Mouse (Mus musculus): Measurements from ENCODE around the gene Serpinb6a. TPM values are rescaled to one million over a fixed set of nuclear protein-coding genes. Genes with fewer than 3 reads are reported as not detected.
"Not testable (repeated sequence)": the region's sequence is repeated elsewhere in the genome, so short reads cannot be mapped to it uniquely, and the experiment has no call there.

Serpinb6a gene
- polyA plus RNA-seq, 1 experiment from 2014 or later = 36.5 TPM

DNA sequence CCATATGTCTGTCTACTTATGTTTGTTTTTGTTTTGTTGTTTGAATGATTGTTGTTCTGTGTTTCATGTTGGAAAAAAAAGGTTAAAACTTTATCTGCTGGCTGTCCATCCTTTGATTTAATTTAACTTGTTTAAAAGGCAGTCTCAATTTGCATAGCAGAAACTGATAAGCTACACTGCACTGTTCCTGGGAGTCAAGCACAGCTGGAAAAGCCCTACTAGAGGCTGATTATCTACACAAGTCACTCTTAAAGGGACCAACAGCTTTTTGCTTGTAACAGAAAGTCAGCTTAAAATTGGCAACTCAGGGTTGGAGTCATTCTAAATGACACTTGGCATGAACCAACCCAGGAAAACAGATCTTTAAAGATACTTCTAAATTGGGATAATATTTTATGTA is 65.0 kb downstream of the Serpinb6a start:
- not testable (repeated sequence) for H3K4me2 ChIP-seq (replicated peaks); H3K4me3 ChIP-seq; H3K36me3 ChIP-seq; H3K9me3 ChIP-seq; H3K9ac ChIP-seq (replicated peaks); ATAC-seq (replicated peaks); H3K27me3 ChIP-seq; H3K27ac ChIP-seq (replicated peaks)
- peaks cover 10% of the 10 kb centered on the region for H3K4me1 ChIP-seq

DNA sequence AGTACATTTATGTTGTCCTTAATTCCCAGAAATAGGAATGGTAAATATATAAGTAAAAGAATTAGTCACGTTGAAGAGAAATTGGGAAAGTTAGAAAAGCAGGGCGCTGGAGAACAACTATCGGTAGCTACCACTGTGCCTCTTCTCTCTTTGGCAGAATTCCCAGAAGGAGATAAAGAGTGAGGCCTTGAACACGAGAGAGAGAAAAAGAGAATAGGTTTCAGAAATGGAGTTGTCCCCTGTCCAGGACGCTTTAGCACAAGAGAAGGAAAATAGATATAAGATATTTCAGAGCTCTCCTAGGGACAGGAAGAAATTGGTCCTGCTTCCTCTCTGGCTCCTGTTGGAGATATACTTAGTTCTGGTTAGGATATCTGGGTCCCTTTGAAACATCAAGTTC is 65.4 kb downstream of the Serpinb6a start:
- no peak overlapping the region for H3K9ac ChIP-seq (replicated peaks)
- H3K27ac ChIP-seq (replicated peaks) = no peak overlapping the region
- H3K9me3 ChIP-seq = no peaks in the 10 kb centered on the region
- WGBS = 43% methylated on average over 5 of the region's 5 CpGs
- peaks cover 10% of the 10 kb centered on the region for H3K4me1 ChIP-seq
- H3K36me3 ChIP-seq = no peaks in the 10 kb centered on the region
- ATAC-seq (replicated peaks) = no peak
- no peak overlapping the region for H3K4me2 ChIP-seq (replicated peaks)
- H3K4me3 ChIP-seq = no peak overlapping the region
- H3K27me3 ChIP-seq = no peaks in the 10 kb centered on the region

DNA sequence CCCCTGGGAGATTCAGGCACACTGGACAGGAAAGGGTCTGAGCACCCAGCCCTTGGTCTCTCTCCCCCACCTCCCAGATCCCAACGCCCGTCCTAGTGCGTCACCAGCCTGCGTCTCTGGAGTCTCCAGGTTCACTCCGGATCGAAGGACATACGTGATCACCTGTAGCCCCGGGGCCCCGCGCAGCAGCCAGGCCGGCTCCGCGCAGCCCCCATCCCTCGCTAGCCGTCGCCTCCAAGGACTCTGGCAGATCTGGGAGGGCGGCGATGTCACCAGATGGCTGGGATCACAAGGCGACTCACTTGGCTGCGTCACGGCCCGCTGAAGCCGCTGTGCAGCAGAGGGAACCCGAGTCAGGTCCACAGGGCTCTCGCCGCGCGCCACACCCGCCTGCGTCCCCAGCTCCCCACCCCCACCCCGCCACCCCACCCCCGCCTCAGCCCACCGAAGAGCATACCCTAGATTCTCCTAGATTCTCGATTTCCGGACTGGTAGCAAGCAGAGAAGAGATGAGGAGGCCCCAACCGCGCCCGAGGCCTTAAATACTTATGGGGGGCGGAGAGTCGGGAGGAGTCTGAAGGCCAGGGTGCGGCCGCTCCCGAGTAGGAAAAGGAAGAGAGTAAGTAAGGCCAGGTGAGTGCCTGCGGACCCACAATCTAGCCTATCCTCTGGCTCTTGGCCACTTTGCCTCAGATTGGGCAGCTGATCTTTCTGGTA is 67.0 kb downstream of the Serpinb6a start:
- 2% methylated on average over 44 of the region's 44 CpGs for WGBS
- peaks cover 10% of the 10 kb centered on the region for H3K4me1 ChIP-seq
- no peaks in the 10 kb centered on the region for H3K27me3 ChIP-seq
- no peaks in the 10 kb centered on the region for H3K36me3 ChIP-seq
- H3K9me3 ChIP-seq = no peaks in the 10 kb centered on the region
- H3K4me3 ChIP-seq = peak overlapping the region; percentile 51
- peak overlapping the region; percentile 57 for H3K9ac ChIP-seq (replicated peaks)
- no peak overlapping the region for H3K27ac ChIP-seq (replicated peaks)
- peak overlapping the region; percentile 91 for H3K4me2 ChIP-seq (replicated peaks)
- peak; percentile 90 for ATAC-seq (replicated peaks)

DNA sequence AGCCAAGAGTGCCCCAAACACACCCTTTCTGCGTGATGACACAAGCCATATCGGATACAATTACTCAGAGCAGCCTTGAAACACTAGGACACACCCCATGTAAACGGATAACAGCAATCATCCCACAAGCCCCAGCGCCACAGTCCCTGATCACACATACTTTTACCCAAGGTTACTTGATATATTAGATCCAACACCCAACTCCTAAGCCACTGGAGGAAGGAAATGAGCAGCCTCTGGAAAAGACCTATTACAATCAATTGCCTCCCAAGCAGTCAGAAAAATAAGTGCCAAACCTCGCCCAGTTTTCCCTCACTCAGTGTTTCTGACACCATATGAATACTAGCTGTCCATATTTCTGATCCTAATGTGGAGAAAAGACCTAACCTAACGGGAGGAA is 67.9 kb downstream of the Serpinb6a start:
- Histone ChIP-seq H3K4me1 (peaks cover 10% of the 10 kb centered on the region), H3K36me3 (no peaks in the 10 kb centered on the region), H3K27me3 (no peaks in the 10 kb centered on the region), H3K9me3 (no peaks in the 10 kb centered on the region), H3K27ac (replicated peaks) (no peak overlapping the region), H3K4me3 (no peak overlapping the region; the same call in 1 of the 2 replicates), H3K9ac (replicated peaks) (no peak overlapping the region), H3K4me2 (replicated peaks) (0 out of 2 replicates have a peak overlapping the region, but pooled peaks have one; percentile 91)
- ATAC-seq (replicated peaks) = no peak
- WGBS = 81% methylated on average over 6 of the region's 6 CpGs

DNA sequence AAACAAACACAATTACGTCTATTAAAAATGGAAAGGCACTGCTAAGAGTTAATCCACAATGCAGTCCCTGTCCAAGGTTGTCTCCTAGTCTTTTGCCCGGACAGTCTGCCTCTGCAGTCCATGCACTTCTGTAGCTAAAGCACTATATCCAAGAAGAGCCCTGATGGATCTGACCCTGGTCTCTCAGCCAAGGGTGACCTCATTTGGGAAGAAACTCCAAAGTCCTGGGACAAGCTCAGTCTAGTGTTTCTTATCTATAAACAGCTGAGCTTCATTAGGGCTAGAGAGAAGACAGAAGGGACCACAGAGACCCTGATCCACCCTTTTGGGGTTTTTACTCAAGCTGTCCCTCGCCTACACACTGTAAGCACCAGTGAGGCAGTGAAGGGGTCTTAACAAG is 71.7 kb downstream of the Serpinb6a start:
- no peak for ATAC-seq (replicated peaks)
- Histone ChIP-seq H3K4me3 (no peak overlapping the region), H3K27me3 (no peaks in the 10 kb centered on the region), H3K9ac (replicated peaks) (no peak overlapping the region), H3K4me1 (peaks cover 6% of the 10 kb centered on the region), H3K9me3 (no peaks in the 10 kb centered on the region), H3K36me3 (no peaks in the 10 kb centered on the region), H3K4me2 (replicated peaks) (no peak overlapping the region), H3K27ac (replicated peaks) (no peak overlapping the region)
- 80% methylated on average over 3 of the region's 3 CpGs for WGBS

DNA sequence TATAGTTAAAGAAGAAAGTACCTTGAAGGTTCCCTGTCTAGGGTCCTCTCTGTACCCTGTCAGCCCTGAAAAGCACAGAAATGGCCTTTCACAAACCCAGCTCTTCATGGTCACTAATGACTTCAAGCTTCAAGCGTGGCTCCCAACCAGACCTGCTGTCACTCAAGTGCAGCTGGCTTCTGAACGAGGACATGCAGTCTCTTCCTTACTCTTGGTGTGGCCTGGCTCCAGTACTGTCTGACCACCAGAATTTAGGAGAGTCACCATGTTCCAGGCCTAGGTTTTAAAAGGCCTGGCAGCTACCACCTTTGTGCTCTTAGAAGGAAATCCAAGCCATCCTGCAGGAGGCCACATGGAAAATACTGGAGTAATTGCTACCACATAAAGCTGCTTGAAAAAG is 72.3 kb downstream of the Serpinb6a start:
- Histone ChIP-seq H3K4me2 (replicated peaks) (no peak overlapping the region), H3K4me1 (peaks cover 3% of the 10 kb centered on the region), H3K27me3 (no peaks in the 10 kb centered on the region), H3K36me3 (no peaks in the 10 kb centered on the region), H3K9me3 (no peaks in the 10 kb centered on the region), H3K4me3 (no peak overlapping the region), H3K27ac (replicated peaks) (no peak overlapping the region), H3K9ac (replicated peaks) (no peak overlapping the region)
- ATAC-seq (replicated peaks) = no peak
- 89% methylated on average over 2 of the region's 2 CpGs for WGBS

DNA sequence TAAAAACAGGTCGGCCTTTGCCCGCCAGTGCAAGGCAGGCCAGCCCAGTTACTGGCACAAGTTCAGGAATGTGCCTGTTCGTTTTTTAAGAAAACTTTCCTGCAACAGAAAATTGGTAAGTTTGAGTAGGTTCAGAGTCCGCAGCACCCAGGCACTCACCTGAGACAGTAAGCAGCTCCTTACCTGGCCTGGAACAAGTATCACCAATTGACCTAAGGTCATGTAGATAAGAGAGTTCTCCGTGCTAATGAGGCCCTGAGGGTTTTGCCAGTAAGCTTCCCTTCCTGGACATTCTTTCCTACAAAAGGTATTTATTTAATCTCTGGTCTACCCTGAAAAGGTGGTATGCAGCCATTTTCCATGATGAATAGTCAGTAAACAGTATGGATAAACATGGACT is 80.9 kb downstream of the Serpinb6a start:
- Histone ChIP-seq H3K27me3 (no peaks in the 10 kb centered on the region), H3K27ac (replicated peaks) (no peak overlapping the region), H3K4me1 (no peaks in the 10 kb centered on the region), H3K4me3 (no peak overlapping the region), H3K36me3 (peaks cover 14% of the 10 kb centered on the region), H3K4me2 (replicated peaks) (no peak overlapping the region), H3K9ac (replicated peaks) (no peak overlapping the region), H3K9me3 (no peaks in the 10 kb centered on the region)
- ATAC-seq (replicated peaks) = no peak
- 86% methylated on average over 5 of the region's 5 CpGs for WGBS

DNA sequence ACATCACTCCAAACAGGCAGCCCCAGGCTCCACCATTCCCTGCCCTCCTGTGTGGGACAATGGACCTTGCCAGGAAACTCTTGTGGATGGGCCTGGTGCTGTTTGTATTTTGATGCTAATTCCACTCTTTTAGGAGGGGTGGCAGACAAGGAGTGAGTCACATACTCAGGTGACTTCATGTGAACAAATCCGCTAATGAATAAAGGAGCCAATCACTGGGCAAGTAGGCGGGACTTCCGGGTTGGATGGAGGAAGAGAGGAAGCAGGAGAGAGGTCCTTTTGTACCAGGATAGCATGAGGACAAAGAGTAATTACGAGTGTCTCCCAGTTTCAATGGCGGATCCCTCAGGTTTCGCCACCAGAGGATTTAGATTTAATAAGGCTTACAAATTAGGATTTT is 81.6 kb downstream of the Serpinb6a start:
- peaks cover 14% of the 10 kb centered on the region for H3K36me3 ChIP-seq

DNA sequence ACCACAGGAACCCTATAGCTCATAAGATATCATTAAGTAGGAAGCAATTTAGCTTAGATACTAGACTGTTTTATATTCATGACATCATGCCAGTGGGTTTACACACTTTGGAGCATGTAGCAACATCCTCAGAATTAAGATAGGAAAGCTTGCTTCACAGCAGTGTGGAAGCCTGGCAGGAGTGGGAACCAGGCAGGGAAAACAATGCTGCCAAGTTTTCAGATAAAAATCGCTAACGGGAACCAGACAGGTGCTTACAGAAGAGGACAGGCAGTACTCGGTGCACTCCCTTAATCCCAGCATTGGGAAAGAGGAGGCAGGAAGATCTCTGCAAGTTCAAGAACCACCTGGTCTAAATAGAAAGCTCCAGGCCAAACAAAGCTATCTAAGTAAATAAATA is 95.8 kb downstream of the Serpinb6a start:
- H3K27ac ChIP-seq (replicated peaks) = no peak overlapping the region
- no peaks in the 10 kb centered on the region for H3K9me3 ChIP-seq
- 68% methylated on average over 3 of the region's 3 CpGs for WGBS
- H3K4me1 ChIP-seq = no peaks in the 10 kb centered on the region
- ATAC-seq (replicated peaks) = no peak
- H3K27me3 ChIP-seq = no peaks in the 10 kb centered on the region
- H3K36me3 ChIP-seq = no peaks in the 10 kb centered on the region
- H3K9ac ChIP-seq (replicated peaks) = no peak overlapping the region
- no peak overlapping the region for H3K4me2 ChIP-seq (replicated peaks)
- H3K4me3 ChIP-seq = no peak overlapping the region

More for the DNA sequence above, 81.6 kb downstream of the Serpinb6a start:
- WGBS = 88% methylated on average over 6 of the region's 6 CpGs
- no peak overlapping the region for H3K9ac ChIP-seq (replicated peaks)
- H3K27me3 ChIP-seq = no peaks in the 10 kb centered on the region
- H3K9me3 ChIP-seq = no peaks in the 10 kb centered on the region
- ATAC-seq (replicated peaks) = no peak
- H3K4me2 ChIP-seq (replicated peaks) = no peak overlapping the region
- no peak overlapping the region for H3K27ac ChIP-seq (replicated peaks)
- no peaks in the 10 kb centered on the region for H3K4me1 ChIP-seq
- no peak overlapping the region for H3K4me3 ChIP-seq

DNA sequence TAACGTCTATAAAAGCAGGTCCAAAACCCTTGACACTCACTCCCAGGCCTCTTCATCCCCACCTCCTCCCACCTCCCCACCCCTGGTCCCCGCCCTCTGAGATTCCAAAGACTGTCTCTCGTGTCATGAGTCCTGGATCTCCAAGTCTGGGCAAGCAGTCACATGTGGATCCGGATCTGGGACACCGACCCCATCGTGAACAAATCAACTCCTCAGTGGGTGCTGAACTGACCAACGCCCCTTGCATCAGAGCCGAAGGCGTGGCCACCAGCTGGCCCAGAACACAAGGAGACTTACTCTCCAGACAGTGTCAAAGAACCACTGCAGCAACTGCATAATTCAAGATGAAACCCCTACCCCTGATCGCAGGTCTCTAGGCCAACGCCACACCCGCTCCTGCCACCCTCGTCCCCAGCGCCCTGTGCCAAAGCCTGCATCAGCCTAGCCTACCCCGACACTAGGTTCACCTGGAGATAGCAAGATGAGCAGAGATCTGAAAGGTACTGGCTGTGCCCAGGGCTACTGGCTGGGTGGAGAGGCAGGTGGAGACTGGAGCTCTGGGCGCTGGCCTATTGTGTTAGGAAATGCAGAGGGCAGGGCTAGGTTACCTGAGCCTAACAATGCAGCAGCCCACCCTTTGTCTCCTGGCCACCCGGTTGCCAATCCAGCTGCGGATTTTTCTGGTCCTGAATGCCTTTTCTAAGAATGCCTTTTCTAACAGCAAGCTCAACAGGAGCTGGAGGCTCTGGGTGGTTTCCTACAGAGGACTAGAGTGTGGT is 97.2 kb downstream of the Serpinb6a start, which contains the start of gene Serpinb6c:
Gene Serpinb6c (minus strand): TSS at position 533 of the 779 bp plus-strand sequence.
- Histone ChIP-seq H3K27ac (replicated peaks) (no peak within 1 kb of the TSS), H3K4me1 (no peaks in the 10 kb centered on the region), H3K9ac (replicated peaks) (no peak within 1 kb of the TSS), H3K9me3 (no peaks in the 10 kb centered on the region), H3K36me3 (no peaks in the 10 kb centered on the region), H3K27me3 (no peaks in the 10 kb centered on the region), H3K4me3 (no peak within 1 kb of the TSS), H3K4me2 (replicated peaks) (no peak within 1 kb of the TSS)
- ATAC-seq (replicated peaks) = no peak
- 74% methylated on average over 18 of the region's 18 CpGs for WGBS

DNA sequence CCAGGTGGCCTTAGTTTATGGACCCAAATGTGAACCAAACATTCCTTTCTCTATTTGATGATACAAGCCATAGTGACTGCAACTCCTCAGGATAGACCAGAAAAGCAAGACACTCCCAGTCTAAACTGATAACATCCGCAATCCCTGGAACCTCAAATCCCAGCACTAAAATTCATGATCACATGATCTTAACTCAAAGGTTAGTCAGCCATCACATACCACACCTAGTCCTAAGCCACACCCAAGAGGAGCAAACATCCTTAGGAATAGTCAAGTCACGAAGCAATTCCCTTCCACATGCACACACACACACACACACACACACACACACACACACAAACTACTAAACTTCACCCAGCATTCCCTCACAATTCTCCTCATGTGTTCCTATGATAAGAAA is 99.3 kb downstream of the Serpinb6a start:
- 80% methylated on average over 2 of the region's 2 CpGs for WGBS
- Histone ChIP-seq H3K4me2 (replicated peaks) (no peak overlapping the region), H3K9me3 (no peaks in the 10 kb centered on the region), H3K4me3 (no peak overlapping the region), H3K36me3 (no peaks in the 10 kb centered on the region), H3K27me3 (no peaks in the 10 kb centered on the region), H3K4me1 (no peaks in the 10 kb centered on the region), H3K9ac (replicated peaks) (no peak overlapping the region), H3K27ac (replicated peaks) (no peak overlapping the region)
- no peak for ATAC-seq (replicated peaks)

DNA sequence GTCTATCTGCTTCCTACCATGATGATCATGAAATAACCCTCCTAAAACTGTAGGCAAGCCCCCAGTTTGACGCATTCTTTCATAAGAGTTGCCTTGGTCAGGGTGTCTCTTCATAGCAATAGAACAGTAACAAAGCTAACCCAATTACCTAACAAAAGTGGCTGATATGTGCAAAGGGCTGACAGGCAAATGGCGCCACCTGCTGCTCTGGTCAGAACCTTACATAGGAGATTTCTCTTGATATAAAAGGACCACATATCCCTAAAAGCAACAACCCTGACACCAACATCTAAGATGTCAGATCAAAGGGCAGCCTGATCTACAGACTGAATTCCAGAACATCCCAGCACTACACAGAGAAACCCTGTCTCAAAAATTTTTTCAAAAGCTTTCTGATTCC is 108.4 kb downstream of the Serpinb6a start:
- Histone ChIP-seq H3K9me3 (no peaks in the 10 kb centered on the region), H3K27ac (replicated peaks) (no peak overlapping the region), H3K27me3 (no peaks in the 10 kb centered on the region), H3K36me3 (no peaks in the 10 kb centered on the region), H3K4me2 (replicated peaks) (no peak overlapping the region), H3K9ac (replicated peaks) (no peak overlapping the region), H3K4me3 (no peak overlapping the region), H3K4me1 (no peaks in the 10 kb centered on the region)
- WGBS = 36% methylated on average over 2 of the region's 2 CpGs
- no peak for ATAC-seq (replicated peaks)
